Mouse (Mus musculus): ENCODE data around the gene Xrcc2.

DNA sequence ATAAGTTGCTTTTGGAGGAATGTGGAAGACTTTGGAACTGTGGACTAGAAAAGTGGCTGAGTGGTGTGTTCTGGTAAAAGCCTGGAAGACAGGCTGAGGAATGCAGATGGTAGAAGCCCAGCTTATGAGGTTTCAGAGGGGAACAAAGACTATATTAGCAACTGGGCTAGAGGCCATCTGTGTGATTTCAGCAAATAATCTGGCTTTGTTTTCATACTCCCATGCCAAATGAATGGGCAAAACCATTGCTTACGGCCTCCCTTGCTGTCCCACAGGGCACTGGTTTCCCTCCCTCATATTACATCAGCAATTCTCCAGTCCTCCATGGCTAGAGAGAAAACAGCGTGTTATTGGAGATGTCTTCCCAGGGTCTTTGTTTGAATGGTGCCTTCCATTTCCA is 17.4 kb upstream of the Xrcc2 start:
- TF ChIP-seq CTCF (IDR thresholded peaks at IDR 0.05; ENCODE audit: extremely low read depth, insufficient read length, insufficient replicate concordance, low read depth, low read length) (no peak), POLR2A (IDR thresholded peaks at IDR 0.05; ENCODE audit: low read depth, low read length) (no peak)

All from small intestine, adult 2 months (tissue).